ENCODE assay signal across 13 mouse cellular contexts in the genomic region with DNA sequence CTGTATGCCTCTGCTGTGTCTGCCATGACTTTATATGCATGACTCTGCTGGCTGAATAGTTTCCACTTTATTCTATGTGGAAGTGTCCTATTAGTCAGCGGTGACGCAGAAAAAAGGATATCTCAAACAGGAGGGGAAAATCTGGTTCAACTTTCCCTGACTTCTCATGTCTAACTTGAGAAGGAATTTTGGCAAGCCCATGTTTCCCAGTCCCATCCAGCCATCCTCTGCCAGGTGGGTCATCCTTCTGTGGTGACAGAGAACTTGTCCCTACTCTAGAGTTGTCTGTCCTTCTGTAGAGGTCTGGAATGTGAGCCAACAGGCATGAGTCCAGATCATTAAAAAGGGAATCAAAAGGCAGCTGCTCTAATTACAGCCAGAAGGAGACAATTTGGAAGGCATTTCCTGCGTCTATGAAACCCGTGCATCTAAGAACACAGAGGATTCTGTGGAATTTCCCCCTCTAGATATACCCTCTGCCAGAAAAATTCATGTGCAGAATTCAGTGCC. TPM values are rescaled to one million over a fixed set of nuclear protein-coding genes. Genes with fewer than 3 reads are reported as not detected.
DNase-seq lines count a peak whose midpoint lies in the region; TF ChIP-seq lines count a peak whose summit lies in the region.
"Had no signal": no experiment of that assay in that cellular context is flagged by ENCODE, and none has a peak within 500 bp of the region (broad histone marks: within the 10 kb centered on the region; RNA-seq: fewer than 3 reads in every experiment).

No protein-coding gene starts in this region.

- intact Hi-C loops in heart, postnatal 10 days (cut with DNase I) = loop anchor here (2.0 kb wide), 1 partner anchor 49 kb away; no protein-coding TSS in a partner anchor
- intact Hi-C loops in heart, postnatal 36 days (cut with DNase I) = no loop called here

- H3K27me3 ChIP-seq in liver, adult 2 months (ENCODE audit: control insufficient read depth, insufficient read depth, low read length) = no peaks in the 10 kb centered on the region
- H3K27me3 ChIP-seq: forebrain, embryonic 15.5 days; hindbrain, embryonic 12.5 days; neural tube, embryonic 12.5 days; stomach, embryonic 15.5 days had no signal

- H3K79me2 ChIP-seq in liver, adult 2 months (ENCODE audit: control insufficient read depth, insufficient read depth, low read length) = no peaks in the 10 kb centered on the region

- no peak overlapping the region for H3K27ac ChIP-seq in liver, adult 2 months (replicated peaks; ENCODE audit: insufficient read depth, low read depth, low read length)
- H3K27ac ChIP-seq: forebrain, embryonic 15.5 days; heart, adult 2 months; hindbrain, embryonic 12.5 days; neural tube, embryonic 12.5 days; stomach, embryonic 15.5 days had no signal

- WGBS in liver, adult 2 months = 84% methylated on average over 4 of the region's 4 CpGs

- TF ChIP-seq POLR2A in liver, adult 2 months (IDR thresholded peaks at IDR 0.05; ENCODE audit: extremely low read depth, insufficient read depth, low read length) = no peak

- no peak for TF ChIP-seq CTCF in liver, adult 2 months (IDR thresholded peaks at IDR 0.05; ENCODE audit: low read depth, low read length)

- H3K4me1 ChIP-seq in liver, adult 2 months (ENCODE audit: control insufficient read depth, insufficient read depth, low read length) = no peaks in the 10 kb centered on the region
- H3K4me1 ChIP-seq: hindbrain, embryonic 12.5 days; neural tube, embryonic 12.5 days; stomach, embryonic 15.5 days had no signal

- H3K36me3 ChIP-seq in liver, adult 2 months (ENCODE audit: control insufficient read depth, insufficient read depth, low read length) = no peaks in the 10 kb centered on the region
- H3K36me3 ChIP-seq: forebrain, embryonic 15.5 days; hindbrain, embryonic 12.5 days; neural tube, embryonic 12.5 days; stomach, embryonic 15.5 days had no signal

- H3K9ac ChIP-seq in liver, adult 2 months (ENCODE audit: low read depth, low read length) = no peak overlapping the region
- H3K9ac ChIP-seq: forebrain, embryonic 15.5 days; hindbrain, embryonic 12.5 days; neural tube, embryonic 12.5 days; stomach, embryonic 15.5 days had no signal

- no peak overlapping the region for H3K4me3 ChIP-seq in liver, adult 2 months (ENCODE audit: insufficient read depth, low read depth, low read length)
- H3K4me3 ChIP-seq: forebrain, embryonic 15.5 days; heart, adult 2 months; hindbrain, embryonic 12.5 days; neural tube, embryonic 12.5 days; stomach, embryonic 15.5 days had no signal

- peak; percentile 14 to 15 for DNase-seq in heart, postnatal 10 days
- no peak for DNase-seq in heart, postnatal 36 days
- DNase-seq in liver, adult 2 months (ENCODE audit: extremely low read depth, low read depth, low spot score) = peak; percentile 32
- DNase-seq in liver = no peak
- DNase-seq in cerebellum, adult 18-20 months = peak; percentile 5 to 16
- DNase-seq in kidney, postnatal 14 days = peak; percentile 68
- DNase-seq in embryo, embryonic 10.5 days (ENCODE audit: low spot score) = no peak
- DNase-seq in right cerebral cortex, postnatal 25 days = no peak

RNA-seq across cellular contexts. Expression of a gene that starts 47.6 kb away (rescaled TPM):
- total RNA-seq in heart, postnatal 10 days (2021) = 10 to 100 TPM; 13.2 to 13.5 TPM
- 10 to 100 TPM; 13.4 to 13.9 TPM for total RNA-seq in heart, postnatal 36 days (2021)
- total RNA-seq in liver, adult 2 months (2014; rRNA removed) = 18.6 and 23.1 TPM in 2 replicates
- polyA plus RNA-seq in liver, adult 2 months (2012; rRNA removed) = 7.0 and 7.1 TPM in 2 replicates

Comparison
In these comparisons a context has a peak if more than half of its experiments do, and no peak if none do; other contexts are left out.
1. DNase-seq: peak in heart, postnatal 10 days (2 of 2), liver, adult 2 months (single experiment), cerebellum, adult 18-20 months (2 of 2) and kidney, postnatal 14 days (single experiment); none in heart, postnatal 36 days (0 of 2), liver (single experiment), embryo, embryonic 10.5 days (single experiment) and right cerebral cortex, postnatal 25 days (single experiment).